Mouse (Mus musculus) spleen, adult 2 months (tissue): ENCODE data around the gene Arv1.

Source experiments
- CTCF ChIP-seq: fragments of 200-500 bp; IDR thresholded peaks from 2 replicates; pipeline ENCODE4 v1.5.1; 2011; ENCODE audit warnings: mild to moderate bottlenecking, inconsistent platforms; ENCODE audit not compliant: insufficient read depth, insufficient read length, insufficient replicate concordance; ENCODE audit errors: extremely low read depth
- POLR2A ChIP-seq: fragments of 200-500 bp; IDR thresholded peaks from 2 replicates; pipeline ENCODE4 v1.6.1; 2011; ENCODE audit warnings: low read depth, low read length, inconsistent platforms

DNA sequence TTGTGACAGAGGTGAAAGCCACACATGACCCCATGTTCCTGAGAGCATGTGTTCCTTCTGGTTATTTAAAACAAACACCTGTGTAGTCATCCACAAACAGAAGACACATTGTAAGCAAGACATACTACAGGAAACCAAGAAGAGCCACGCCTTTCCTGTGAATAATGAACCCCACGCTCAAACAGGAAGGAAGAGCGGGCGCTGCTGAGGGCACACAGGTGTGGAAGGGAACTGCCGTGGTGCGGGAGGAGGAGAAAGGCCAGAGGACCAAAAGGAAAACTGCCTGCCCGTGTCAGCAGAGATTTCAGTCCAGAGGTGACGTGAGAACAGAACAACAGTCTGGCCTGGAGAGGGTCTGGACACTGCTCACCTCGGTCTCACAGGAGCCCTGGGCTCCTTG lies 20.9 kb upstream of the Arv1 start:
- TF ChIP-seq CTCF (no peak), POLR2A (no peak; the same call in 1 of the 2 replicates)
